In genomic region chr13:109441401-109441973, GRCm38 (mm10) we compare ENCODE assay signal across 8 mouse cellular contexts.
DNase-seq lines count a peak whose midpoint lies in the region; ATAC-seq and TF ChIP-seq lines count a peak whose summit lies in the region.

No protein-coding gene starts in this region.

- no peaks in the 10 kb centered on the region for H3K27me3 ChIP-seq in heart, embryonic 11.5 days (ENCODE audit: control insufficient read depth, insufficient read depth, low read length)
- no peaks in the 10 kb centered on the region for H3K27me3 ChIP-seq in kidney, postnatal 0 days (ENCODE audit: insufficient read depth, low read length)
- H3K27me3 ChIP-seq in neural tube, embryonic 14.5 days (ENCODE audit: control insufficient read depth, insufficient read depth, low read length): no peaks in the 10 kb centered on the region

- no peaks in the 10 kb centered on the region for H3K36me3 ChIP-seq in heart, embryonic 11.5 days (ENCODE audit: control insufficient read depth, insufficient read depth, low read length)
- H3K36me3 ChIP-seq in kidney, postnatal 0 days (ENCODE audit: insufficient read depth, low read length): no peaks in the 10 kb centered on the region
- no peaks in the 10 kb centered on the region for H3K36me3 ChIP-seq in neural tube, embryonic 14.5 days (ENCODE audit: control insufficient read depth, insufficient read depth, low read length)

- peaks cover 5% of the 10 kb centered on the region; the same call in 1 of the 2 replicates for H3K4me1 ChIP-seq in heart, embryonic 11.5 days (ENCODE audit: control insufficient read depth, insufficient read depth, low read length)
- H3K4me1 ChIP-seq in kidney, postnatal 0 days (replicated peaks; ENCODE audit: insufficient read depth, low read length): 0 out of 2 replicates have a peak, but pooled peaks cover 5% of the 10 kb centered on the region
- peaks cover 27% of the 10 kb centered on the region for H3K4me1 ChIP-seq in neural tube, embryonic 14.5 days (ENCODE audit: control insufficient read depth, insufficient read depth, low read length)

- H3K9me3 ChIP-seq in heart, embryonic 11.5 days (replicated peaks; ENCODE audit: control insufficient read depth, low read length): no peaks in the 10 kb centered on the region
- no peaks in the 10 kb centered on the region for H3K9me3 ChIP-seq in kidney, postnatal 0 days (replicated peaks; ENCODE audit: low read length)
- no peaks in the 10 kb centered on the region for H3K9me3 ChIP-seq in neural tube, embryonic 14.5 days (ENCODE audit: control insufficient read depth, low read length)

- peak overlapping the region; percentile 60; the same call in 1 of the 2 replicates for H3K27ac ChIP-seq in heart, embryonic 11.5 days (ENCODE audit: low read depth, low read length)
- peak overlapping the region; percentile 81 for H3K27ac ChIP-seq in kidney, postnatal 0 days
- H3K27ac ChIP-seq in neural tube, embryonic 14.5 days (ENCODE audit: low read depth, low read length): peak overlapping the region; percentile 87

- TF ChIP-seq CTCF in kidney, postnatal 0 days (IDR thresholded peaks at IDR 0.05; ENCODE audit: low read depth): no peak

- 0 out of 2 replicates have a peak overlapping the region, but pooled peaks have one; percentile 16 for H3K9ac ChIP-seq in heart, embryonic 11.5 days (ENCODE audit: low read depth, low read length)
- H3K9ac ChIP-seq in kidney, postnatal 0 days (ENCODE audit: low read depth, low read length): peak overlapping the region; percentile 46; the same call in 1 of the 2 replicates
- peak overlapping the region; percentile 54 for H3K9ac ChIP-seq in neural tube, embryonic 14.5 days (replicated peaks; ENCODE audit: low read depth, low read length)

- peak; percentile 24 to 53 for DNase-seq in left cerebral cortex, adult 18-20 months (ENCODE audit: low spot score in 2 of 2)
- DNase-seq in left cerebral cortex, postnatal 4 days: no peak
- peak; percentile 41 to 51 for DNase-seq in cerebellum, postnatal 25 days
- DNase-seq in kidney, postnatal 0 days (ENCODE audit: low spot score): peak; percentile 62
- peak; percentile 31 to 41 for DNase-seq in lung, adult 18-20 months
- no peak for DNase-seq in ovary, postnatal 36 days (ENCODE audit: low spot score)

- no peak for ATAC-seq in heart, embryonic 11.5 days (replicated peaks; ENCODE audit: insufficient number of reproducible peaks, low FRiP score, low TSS enrichment)
- ATAC-seq in kidney, postnatal 0 days (replicated peaks; ENCODE audit: low FRiP score, low read depth): no peak
- peak; percentile 26; the same call in 1 of the 2 replicates for ATAC-seq in neural tube, embryonic 14.5 days (ENCODE audit: low read depth)

- H3K4me3 ChIP-seq in heart, embryonic 11.5 days (ENCODE audit: low read depth, low read length): peak overlapping the region; percentile 50
- H3K4me3 ChIP-seq in kidney, postnatal 0 days (replicated peaks; ENCODE audit: low read depth, low read length): peak overlapping the region; percentile 47
- H3K4me3 ChIP-seq in neural tube, embryonic 14.5 days (ENCODE audit: low read depth, low read length): peak overlapping the region; percentile 47

- peak overlapping the region; percentile 79 for H3K4me2 ChIP-seq in heart, embryonic 11.5 days
- peak overlapping the region; percentile 77 for H3K4me2 ChIP-seq in kidney, postnatal 0 days (ENCODE audit: low read length)
- H3K4me2 ChIP-seq in neural tube, embryonic 14.5 days (ENCODE audit: low read depth, low read length): peak overlapping the region; percentile 82

- WGBS in heart, embryonic 11.5 days (ENCODE audit: insufficient replicate concordance): 36% methylated on average over 12 of the region's 12 CpGs
- WGBS in kidney, postnatal 0 days: 11% methylated on average over 12 of the region's 12 CpGs
- 18% methylated on average over 12 of the region's 12 CpGs for WGBS in neural tube, embryonic 14.5 days

- intact Hi-C loops in left cerebral cortex, postnatal 4 days (cut with DNase I): no loop called here

Comparison
In these comparisons a context has a peak if more than half of its experiments do, and no peak if none do; other contexts are left out.
1. DNase-seq: peak in left cerebral cortex, adult 18-20 months (2 of 2), cerebellum, postnatal 25 days (2 of 2), kidney, postnatal 0 days (single experiment) and lung, adult 18-20 months (2 of 2); none in left cerebral cortex, postnatal 4 days (single experiment) and ovary, postnatal 36 days (single experiment).
2. Peak in every context shown above with its lines, with median percentiles within 50 percentile points of each other: H3K27ac ChIP-seq, H3K4me2 ChIP-seq, H3K4me3 ChIP-seq and H3K9ac ChIP-seq.